Mouse (Mus musculus) ES-E14 (cell line): ENCODE results near the gene Egfr.

Experiments
- HCFC1 ChIP-seq: IDR thresholded peaks from 2 replicates; pipeline ENCODE4 v1.6.1; 2012; ENCODE audit warnings: low read length, inconsistent platforms, borderline replicate concordance; ENCODE audit not compliant: insufficient read depth
- MAFK ChIP-seq: IDR thresholded peaks from 2 replicates; pipeline ENCODE4 v1.6.1; 2014; ENCODE audit warnings: mild to moderate bottlenecking, low read depth, low read length, inconsistent platforms; ENCODE audit not compliant: insufficient read depth
- ZC3H11A ChIP-seq: IDR thresholded peaks from 2 replicates; pipeline ENCODE4 v1.6.1; 2012; ENCODE audit warnings: low read depth, mild to moderate bottlenecking, inconsistent platforms, low read length, borderline replicate concordance

DNA sequence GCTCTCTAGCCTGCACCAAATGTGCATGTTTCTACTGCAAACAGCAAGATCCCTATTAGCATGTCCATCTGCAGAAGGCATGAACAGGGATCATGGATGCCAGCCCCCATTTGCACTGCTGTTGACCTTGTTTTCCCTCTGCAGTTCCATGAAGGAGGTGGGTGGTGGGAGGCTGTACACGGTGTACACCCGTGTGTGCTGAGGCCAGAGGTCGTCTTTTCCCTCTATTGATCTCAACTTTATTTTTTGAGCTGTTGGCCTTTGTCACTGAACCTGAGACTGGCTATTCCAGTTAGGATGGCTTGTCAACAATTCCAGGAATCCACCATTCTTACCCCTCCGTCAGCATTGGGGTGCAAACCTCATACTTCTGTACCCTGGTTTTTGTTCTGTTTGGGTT lies 9.8 kb upstream of the Egfr start:
- TF ChIP-seq MAFK (no peak), HCFC1 (no peak), ZC3H11A (no peak)
